Mouse (Mus musculus) activated CD4-positive, CD25-positive, alpha-beta regulatory T cell, adult 4 months (primary cell): Measurements from ENCODE around the gene Tenm2. TPM values are rescaled to one million over a fixed set of nuclear protein-coding genes. Genes with fewer than 3 reads are reported as not detected.

ENCODE experiments used
- ATAC-seq: one replicate; pipeline ENCODE4 v1.8.0; 2017
- polyA plus RNA-seq, 2 experiments: library from polyadenylated mRNA; unstranded; fragments of 100-300 nt; shearing (Covaris generic); gene quantifications; one replicate each; pipeline ENCODE4 v1.2.1; 2017

Gene Tenm2
- polyA plus RNA-seq, 2 experiments from 2014 or later: not detected

DNA sequence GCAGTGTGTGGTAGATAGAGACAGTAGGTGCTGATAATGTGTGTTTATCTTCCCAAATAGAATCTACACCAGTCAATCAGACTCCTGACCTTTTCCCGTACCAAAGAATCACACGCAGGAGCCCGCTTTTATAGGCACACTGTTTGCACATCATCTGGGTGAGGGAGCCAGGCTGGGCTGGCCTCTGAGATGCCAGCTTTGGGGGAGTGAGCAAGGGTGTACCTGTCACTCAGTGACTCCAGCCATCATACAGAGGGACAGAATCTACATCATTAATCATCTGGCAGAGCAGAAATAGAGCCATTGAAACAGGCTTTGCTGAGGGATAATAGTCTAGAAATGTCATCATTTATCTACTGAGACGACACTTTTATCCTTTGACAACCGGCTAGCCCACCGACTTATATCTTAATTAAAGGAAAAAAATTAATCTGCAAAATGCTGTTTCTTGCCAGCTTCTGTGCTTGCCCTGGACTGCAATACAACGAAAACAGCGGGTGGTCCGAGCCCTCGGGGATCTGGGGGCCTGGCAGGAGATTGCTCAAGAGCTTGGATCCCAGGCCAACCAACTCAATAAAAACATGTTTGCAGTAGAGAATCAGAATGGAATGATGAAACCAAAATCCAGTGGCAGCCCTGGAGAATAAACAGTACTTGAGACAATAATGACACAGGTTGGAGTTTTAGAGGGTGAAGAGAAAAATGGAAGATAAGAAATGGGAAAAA lies 1195.1 kb downstream of the Tenm2 start:
- no peak for ATAC-seq

DNA sequence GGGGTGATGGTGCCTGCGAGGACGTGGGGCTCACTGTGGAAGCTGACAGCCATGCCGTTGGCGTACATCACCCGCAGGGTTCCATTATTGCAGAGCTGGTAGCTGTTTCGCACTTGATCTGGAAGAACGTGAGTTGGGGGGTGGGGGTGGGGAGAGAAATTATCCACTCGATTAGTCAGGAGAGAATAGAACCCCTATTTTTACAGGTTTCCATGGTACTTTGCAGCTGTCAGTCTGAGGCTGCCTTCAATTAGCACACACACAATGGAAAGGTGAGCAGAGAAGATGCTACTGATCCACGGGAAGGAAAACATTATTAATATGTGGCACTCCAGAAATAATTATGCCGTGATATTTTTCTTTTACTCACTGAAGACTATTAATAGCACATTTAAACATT lies 1195.9 kb downstream of the Tenm2 start:
- no peak for ATAC-seq

DNA sequence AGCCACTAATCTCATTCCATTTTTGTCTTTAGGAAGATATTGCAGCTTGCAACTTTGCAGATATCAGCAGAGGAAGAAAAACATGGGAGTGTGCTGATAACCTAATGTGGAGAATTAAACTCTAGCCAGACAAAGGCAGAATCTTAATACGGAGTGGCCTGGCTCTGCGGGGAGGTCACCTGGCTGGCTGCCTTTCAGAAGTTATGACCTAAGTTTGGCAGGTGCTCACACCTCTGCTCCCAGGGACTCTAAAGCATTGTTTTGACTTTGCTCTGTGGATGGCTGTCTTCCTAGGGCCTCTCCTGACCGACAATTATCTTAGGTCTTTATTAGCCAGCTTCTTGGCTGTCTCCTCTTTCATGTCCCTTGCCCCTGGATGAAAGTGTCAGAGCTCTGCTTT lies 1197.4 kb downstream of the Tenm2 start:
- no peak for ATAC-seq

DNA sequence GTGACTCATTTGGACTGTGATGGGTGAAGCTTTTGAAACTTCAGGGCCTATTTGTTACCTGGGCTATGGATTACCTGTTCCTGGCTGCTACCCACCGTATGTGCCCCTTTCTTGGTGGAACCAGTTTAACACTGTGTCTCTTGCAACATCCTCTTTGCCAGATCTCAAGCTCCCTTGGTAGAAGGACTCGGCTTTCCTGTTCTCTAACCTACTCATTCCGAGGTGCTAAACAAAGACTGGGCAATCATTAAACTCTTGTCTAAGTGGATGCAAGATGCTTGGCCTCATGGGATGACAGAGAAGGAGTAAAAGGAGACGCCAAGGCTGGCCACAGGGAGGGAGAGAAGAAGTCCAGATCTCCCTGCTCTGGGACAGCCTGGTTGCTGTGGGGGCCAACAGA lies 1198.5 kb downstream of the Tenm2 start:
- no peak for ATAC-seq

DNA sequence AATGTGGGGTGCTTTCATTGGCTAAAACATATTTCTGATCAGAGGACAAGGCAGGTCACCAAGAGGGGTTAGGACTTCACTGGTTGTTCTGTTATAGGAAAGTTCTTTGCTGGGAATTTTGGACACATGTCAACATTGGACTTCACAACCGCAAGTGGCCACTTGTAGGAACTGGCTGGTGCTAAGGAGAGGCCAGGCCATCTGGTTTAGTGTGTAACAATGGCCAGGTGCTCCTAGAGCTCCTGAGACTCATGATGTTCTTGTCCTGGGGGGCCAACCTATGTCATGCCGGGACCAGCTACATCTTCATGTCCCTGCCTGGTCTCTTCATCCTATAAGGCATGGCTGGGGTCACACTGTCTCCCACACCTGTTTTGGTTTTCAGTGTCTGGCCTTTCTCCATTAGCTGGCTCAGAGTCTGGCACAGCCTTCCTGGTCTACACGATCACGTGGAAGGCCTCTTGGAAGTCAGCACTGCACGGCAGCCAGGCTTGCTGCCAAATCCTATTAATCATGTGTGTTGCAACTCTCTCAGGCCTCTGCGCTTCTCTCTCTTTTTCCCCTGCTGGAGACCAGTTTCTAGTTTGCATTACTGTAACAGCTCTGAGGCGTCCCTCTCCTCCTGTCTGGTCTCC lies 1199.6 kb downstream of the Tenm2 start:
- no peak for ATAC-seq

DNA sequence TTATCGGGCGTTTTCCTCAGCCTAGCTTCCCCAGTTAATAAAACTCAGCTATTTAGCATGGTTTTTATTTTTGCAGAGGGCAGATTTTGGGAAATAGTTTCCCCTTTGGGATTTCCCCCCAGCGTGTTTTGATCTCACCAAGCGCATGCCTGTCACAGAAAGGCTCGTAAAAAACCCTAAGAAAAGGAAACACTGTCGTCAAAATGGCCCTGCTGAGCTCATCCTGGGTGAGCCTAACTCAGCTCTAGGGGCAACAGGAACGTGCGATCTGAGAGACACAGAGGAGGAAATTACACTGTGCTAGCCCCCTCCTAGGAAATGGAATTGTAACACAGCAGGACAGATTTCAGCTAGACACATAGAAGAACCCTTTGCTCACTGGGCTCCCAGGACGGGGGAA lies 1204.0 kb downstream of the Tenm2 start:
- ATAC-seq: no peak

DNA sequence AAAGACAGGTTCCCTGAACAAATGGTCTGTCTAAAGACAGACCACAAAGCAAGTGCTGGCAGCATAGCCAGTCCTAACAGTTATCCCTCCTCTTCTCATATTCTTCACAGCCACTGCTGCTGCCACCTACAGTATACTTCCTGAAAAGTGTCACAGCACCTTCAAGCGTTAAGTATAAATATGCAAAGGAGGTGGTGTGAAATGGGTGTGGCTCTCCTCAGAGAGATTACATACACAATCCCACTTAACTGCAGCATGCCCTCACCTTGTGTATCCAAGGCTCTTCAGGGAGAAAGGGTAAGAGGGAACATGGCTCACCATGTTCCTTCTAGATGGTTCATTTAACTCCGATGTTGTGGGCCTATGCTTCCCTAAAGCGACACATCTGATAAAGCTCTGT lies 1215.8 kb downstream of the Tenm2 start:
- no peak for ATAC-seq

DNA sequence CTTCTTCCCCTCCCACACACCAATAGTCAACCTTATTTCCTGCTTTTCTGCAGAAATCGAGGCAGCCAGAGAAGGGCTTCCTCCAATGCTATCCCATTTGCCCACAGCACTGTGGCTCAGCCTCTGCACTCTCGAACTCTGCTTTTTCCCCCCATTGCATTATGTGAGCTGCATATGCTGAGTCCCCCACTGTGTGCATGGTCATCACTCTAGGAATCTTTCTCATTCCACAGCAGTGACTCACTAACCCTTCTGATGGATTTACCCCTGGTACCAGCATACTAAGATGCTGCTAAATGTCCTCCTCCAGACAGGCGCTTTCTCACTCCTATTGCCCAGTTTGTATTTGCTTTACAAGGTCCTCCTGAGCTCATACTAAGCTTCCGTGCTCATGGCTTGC lies 1222.6 kb downstream of the Tenm2 start:
- no peak for ATAC-seq

DNA sequence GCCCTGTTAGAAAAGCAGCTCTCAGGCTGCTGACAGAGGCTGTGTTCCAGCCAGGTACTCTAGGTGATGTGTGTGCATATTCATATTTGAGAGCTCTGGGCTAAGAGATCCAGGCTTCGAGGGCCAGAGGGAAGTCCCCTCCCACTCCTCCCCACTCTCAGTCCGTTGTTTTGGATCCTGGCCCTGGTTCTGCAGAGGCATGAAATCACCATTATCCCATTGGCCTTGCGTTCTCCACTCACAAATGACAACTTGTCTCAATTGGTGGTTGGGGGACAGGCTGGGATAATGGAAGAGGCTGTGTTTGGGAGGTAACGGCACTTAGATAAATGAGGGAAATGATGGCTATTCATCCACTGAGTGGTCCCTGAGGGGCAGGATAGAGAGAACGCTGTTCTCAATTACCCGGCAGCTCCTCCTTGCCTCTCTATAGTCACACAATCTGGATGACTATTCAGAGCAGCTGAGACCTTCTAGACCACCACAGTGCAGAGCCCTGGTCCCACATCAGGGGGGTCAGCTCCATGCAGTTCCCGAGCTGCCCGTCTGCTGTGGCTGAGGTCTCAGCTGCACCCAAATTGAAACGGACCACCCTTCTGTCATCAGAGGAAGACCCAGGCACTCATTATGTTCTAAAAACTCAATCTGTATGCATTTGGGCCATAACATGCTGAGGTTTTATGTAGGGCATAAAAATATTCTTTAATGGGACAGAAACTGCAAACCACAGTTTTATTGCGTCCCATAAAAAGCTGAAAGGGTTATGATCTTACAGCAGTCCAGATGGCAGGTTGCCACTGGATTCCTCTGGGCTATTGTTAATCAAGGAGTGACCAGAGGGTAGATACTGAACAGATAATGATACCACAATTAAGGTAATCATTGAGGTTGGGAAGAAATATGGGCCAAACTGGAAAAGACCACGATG lies 1226.2 kb downstream of the Tenm2 start:
- ATAC-seq: no peak

DNA sequence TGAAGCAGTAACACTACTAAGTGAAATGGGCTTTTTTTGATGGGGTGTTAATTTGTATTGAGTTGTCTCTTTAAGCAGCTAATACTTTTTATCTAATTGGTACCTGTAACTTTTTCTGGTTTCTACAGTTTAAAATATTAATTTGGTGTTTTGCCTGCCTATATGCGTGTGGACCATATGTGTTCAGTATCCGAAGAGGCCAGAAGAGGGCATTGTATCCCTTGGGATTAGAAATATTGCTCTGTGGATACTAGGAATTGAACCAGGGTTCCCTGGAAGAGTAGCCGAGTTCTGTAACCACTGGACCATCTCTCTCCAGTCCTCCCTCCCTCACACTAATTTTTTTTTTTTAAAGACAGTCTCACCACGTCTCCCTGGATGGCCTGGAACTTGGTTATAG lies 1232.9 kb downstream of the Tenm2 start:
- ATAC-seq: no peak

DNA sequence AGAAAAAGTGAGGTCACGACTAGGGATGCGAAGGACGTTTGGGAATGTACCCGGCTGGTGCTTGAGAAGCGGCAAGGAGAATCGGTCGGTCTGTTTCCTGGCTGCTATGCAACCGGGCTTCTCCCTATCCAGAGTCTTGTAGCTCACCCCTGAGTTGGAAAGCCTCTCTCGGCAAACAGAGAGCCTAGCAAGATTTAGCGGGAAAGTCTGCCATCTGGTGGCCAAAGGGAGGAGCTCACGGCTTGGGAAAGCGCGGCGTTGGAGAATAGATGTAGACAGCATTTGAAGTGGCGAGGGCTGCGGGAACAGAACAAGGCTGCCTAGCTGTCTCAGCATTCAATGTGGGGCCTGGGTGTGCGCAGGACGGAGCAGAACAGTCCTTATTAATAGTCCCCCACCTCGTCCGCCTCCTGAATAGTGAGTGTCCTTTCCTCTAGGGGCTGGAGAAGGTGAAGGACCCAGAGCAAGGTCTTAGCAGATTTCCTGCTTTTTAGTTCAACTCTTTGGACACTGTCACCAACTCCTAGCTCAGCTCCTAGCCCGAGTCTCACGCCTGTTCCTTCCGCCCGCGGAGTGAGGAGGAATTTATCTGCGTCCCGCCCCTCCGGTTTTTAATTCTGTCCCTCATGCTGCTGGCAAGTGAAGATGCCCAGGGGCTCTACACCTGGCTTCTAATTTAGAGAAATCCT lies 1234.3 kb downstream of the Tenm2 start:
- ATAC-seq: peak; percentile 52

DNA sequence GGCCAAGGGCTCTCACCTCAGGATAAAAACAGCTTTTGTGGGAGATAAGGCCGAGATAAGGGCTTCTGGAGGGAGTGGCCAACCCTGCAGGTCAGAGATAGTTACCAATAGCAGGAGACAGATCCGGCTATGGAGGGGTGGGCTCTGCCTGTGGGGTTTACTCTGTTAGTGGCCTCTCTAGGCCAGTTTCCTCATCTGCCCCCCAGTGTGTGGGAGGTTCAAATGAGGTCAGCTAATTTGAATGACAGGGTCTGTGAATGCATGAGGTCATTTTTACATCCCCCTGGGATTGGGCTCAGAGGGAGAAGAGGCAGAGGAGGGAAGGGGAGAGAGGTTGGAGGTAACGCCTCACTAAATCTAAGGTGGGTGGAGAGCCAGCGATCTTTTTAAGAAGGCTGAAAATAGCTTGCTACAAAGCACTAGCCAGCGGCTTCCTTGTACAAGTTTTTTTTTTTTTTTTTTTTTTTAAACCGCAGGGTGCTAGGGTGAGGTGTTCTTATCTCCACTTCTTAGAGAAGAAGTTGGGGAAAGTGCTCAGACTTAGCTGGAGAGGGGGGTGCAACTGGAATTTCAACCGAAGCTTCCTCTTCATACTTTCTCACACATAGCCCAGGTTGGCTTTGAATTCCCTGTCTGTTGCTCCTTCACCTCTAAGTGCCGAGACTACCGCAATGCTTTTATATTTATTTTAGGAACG lies 1235.0 kb downstream of the Tenm2 start:
- no peak for ATAC-seq

DNA sequence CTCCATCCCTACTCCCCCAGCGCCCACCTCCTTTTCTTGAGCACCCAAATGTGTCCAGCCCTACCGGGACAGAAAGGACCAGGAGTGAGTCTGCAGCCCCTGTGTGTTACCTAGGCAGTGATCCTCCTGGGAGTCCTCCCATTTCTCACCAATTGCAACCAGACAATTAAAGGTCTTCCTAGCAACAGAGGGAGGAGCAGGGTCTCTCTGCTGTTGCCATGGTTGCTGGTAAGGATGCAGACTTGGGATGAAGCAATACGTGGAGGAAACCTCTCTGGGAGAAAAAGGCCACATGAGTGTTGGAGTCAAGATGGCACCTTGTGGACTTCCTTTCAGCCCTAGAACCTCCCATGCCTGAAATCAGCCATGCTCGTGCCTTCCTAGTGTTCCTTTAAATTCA lies 1235.7 kb downstream of the Tenm2 start:
- no peak for ATAC-seq

DNA sequence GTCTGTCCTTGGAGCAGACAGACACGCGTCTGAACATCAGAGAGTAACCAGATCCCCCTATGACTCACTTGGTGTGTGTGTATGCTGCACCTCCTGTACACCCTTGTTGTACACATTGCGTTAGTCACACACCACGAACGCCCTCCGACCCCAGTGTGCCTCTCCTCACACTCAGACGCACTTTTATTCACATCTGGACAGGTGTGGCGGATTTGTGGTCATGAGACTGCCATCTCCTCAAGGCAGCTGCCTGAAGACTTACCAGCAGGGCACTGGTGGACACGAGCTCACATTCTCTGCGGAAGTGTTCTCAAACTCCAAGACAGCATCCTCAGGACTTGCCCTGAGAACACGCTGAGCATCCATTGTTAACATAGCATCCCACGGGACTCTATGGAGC lies 1237.7 kb downstream of the Tenm2 start:
- ATAC-seq: no peak

DNA sequence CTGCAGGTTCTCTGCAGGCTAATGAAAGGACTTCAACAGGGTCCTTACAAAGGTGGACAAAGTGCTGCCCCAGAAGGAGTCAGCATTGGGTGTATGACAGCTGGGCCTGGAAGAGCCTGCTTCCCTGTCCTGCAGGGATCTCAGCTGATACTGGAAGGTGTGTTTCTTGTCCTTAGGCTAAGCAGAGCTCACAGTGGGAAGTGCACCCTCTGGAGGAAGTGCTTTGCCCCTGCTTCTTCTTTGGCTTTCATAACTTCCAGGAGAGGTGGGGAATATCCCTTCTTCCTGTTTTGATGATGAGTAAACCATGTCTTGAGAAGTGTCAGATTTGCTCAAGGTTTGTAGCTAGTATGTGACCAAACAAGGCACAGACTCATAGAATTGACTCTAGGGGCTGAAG lies 1240.5 kb downstream of the Tenm2 start:
- ATAC-seq: no peak

DNA sequence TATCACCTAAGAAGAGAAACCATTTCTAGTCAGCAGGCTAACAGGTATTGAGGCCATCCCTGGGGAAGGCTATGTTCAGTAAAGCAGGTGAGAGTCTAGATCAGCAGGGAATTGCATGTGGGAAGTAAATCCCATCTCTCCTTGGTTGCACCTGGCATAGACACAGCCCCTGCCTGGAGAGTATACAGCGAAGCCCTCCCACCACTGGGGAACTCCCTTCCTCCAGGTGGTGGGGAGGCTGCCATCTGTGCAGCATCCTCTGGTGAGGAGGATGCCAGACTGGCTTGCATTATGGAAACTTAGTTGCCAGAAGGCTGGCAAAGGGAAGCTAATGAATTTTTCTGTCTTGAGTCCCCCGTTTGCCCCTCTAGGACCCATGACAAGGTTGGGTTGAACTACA lies 1243.9 kb downstream of the Tenm2 start:
- ATAC-seq: no peak

DNA sequence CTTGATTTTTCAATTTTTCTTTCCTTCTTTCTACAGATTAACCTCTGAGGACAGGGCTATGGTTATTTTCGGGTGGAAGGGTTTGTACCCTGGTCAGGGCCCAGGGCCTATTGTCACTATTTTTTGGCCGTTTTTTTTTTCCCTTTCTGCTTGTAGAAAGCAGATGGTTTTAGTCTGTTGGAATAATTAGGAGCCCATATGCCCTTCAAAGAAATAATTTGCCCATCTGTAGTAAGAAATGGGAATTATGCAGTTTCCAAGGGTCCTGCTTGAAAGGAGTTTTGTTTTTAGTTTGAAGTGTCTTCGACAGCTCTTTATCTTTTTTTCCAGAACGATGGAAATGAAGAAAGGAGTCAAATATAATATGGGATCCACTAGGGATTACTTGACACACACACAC lies 1245.8 kb downstream of the Tenm2 start:
- ATAC-seq: no peak

DNA sequence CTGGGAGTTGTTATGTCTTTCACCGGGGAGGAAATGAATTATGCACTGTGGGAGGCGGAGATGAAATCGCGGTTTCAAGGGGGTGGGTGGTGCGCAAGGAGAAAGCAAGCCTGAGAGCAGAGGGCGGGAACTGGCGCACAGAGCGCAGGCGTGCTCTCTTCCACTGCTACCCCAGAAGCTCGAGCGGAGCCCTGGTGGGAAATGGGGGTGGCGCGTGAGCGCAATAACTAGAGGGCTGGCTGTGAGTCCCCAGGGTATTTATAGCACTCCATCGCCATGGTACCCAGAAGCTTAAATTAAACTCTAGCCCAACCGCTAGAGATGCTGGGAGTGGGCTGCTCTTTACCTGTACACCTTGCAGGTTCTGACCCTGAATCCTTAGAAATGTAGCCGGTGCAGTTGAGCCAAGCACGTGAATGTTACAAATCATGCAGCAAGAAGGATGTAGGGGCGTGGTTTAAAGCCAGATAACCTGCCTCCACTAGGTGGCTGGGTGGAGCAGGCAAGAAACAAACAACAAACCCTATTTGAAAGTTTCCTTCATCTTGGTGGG lies 1249.8 kb downstream of the Tenm2 start:
- ATAC-seq: peak; percentile 57

DNA sequence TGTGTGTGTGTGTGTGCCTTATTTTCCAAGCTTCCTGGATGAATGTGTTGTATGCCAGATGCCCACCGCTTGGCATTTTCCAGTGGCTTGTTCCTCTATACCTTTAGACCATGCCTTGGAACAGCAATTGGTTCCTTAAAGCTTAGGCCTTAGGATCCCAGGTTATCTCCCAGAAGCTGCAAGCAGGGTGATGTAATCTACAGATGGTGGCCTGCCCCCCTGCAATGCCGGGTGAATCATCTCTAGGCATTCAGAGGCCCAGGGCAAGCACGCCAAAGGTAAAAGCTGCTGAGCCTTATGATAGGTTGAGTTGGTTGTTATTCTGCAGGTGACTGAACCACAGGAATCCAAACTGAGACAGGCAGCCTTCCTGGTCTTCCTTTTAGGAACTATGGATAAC lies 1253.0 kb downstream of the Tenm2 start:
- ATAC-seq: no peak

DNA sequence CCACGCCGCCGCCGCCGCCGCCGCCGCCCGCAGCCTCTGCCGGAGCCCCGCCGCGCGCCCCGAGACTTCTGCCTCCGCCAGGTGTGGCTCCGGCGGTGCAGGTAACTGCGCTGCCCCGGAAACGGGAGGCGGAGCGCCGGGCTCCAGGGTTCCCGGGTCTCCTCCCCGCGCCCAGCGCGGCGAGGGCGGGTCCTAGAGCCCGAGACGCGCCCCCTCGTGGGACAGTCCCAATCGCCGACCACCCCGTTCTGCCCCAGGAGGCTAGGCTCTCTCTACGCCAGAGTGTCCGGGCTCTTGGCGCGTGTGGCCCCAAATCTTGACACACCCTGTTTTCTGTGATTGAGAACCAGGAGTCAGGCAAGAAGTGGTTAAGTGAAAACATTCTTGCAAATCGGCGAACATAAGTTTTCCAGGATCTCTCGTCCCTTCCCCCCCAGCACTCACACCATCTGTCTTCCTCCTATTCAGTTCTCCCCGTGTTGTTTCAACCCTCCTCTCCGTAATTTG lies 1255.3 kb downstream of the Tenm2 start, which contains the start of gene Wwc1:
Gene Wwc1, minus strand, starts transcription at position 117 of the 507 bp plus-strand sequence.
- ATAC-seq: no peak

DNA sequence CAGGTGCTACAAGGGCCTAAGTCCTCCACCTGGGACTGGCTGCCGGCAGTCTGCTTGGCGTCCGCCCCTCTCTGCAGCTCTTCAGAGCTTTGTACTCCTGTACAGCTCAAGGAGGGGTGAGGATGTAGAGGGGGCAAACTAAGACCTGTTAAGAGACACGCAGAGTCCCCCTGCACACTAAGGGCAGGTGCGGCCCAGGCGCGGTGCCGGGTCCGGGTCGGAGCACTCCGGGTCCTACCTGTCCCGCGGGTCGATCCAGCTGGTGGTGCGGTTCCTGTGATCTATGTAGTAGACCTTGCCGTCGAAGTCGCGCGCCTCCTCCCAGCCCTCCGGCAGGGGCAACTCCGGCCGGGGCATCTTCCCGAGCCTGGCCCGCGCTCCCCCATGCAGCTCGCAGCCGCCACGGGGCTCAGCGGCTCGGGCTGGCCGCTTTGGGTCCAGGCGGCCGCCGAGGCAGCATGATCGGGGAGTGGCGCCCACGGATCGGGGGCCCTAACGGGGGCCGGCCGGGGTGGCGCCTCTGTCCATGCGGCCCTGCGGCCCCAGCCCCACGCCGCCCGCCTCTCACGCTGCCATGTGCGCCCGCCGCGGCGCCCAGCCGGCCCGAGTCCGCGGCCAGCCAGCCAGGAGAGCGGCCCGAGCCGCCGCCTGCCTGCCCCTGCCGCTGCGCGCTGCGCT lies 1255.9 kb downstream of the Tenm2 start:
- no peak for ATAC-seq
